Mouse (Mus musculus): ENCODE measurements around the gene Pvalb.

DNA sequence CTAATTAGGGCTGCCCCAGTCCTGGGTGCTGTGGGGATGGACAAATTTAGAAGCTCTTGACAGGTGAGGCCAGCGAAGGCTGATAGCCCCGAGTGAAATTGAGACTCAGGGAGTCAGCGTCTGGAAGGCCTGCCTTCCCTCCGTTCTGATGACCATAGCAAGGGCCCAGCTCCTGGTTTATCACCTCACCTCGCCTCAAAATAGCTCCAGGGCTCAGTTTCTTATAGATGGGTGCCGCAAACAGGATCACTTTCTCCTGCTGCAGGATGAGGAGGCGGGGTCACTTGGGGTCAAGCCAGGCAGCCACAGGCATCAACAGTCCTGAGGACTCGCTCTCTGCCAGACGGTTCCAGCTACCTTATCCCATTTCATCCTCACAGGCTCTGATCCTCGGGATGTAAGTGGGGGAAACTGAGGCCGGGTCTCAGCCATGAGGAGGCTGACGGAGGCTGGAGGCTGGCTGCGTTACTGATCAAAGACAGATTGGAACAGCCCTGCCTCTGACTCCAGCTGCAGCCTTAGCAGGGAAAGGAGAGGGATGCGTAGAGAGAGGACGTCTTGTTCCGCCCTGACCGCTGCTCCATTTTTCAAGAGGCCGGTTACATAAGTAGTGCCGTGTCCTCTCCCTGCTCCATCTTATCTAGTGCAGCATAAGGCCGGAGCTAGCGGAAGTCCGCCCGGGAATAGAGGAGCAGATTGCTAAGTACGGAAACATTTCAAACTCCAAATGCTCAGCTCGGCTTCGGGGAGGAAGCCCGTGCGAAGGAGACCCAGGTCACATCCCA, 10.9 kb downstream of the Pvalb start:
- TF ChIP-seq CTCF (IDR thresholded peaks at IDR 0.05; ENCODE audit: extremely low read depth, insufficient read length, insufficient replicate concordance, low read depth, low read length) = no peak
- no peak for TF ChIP-seq POLR2A (IDR thresholded peaks at IDR 0.05; ENCODE audit: low read depth, low read length)
